Mouse (Mus musculus): Measurements from ENCODE around the gene Spryd3. TPM values are rescaled to one million over a fixed set of nuclear protein-coding genes. Genes with fewer than 3 reads are reported as not detected.

Gene Spryd3
- total RNA-seq, 1 experiment = 34.8 TPM

DNA sequence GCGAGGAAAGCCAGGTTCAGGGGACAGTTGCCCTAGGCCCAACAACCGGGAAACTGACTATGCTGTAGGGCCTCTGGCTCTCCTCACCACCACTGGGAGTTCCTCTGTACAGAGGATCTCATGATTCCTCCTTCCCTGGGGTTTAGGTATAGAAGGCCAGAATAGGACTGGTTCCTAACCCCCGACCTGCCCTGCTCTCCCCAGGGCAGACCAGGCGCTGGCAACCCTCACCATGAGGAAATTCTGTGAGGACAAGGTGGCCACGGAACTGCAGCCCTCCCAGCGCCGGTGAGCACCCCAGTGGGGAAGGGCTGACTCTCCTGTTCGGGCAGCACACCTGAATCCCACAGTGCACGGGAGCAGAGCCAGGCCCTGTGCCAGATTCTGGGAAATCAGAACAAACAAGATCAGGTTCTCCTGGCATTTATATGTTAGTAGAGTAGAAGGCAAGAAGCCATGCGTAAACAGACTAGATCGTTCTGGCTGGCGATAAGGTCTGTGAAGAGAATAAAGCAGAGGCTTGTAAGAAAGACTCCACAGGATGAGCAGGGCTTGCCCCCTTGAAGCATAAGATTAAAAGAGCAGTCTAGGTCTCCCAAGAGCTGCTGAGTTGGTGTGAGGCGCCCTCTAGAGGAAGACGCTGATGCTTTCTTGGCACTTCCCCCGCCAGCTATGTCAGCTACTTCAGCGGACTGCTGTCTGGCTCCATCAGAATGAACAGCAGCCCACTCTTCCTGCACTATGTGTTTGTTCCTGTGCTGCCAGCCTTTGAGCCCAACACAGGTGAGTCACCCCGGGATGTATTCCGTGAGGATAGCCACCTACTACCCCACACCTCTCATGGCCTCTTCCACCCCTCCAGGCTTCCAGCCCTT lies 27.1 kb downstream of the Spryd3 start:
- peak; percentile 78 for DNase-seq (ENCODE audit: low read depth, low spot score)
- H3K9me3 ChIP-seq (ENCODE audit: control insufficient read depth, insufficient read depth, low read depth, low read length) = no peaks in the 10 kb centered on the region
- H3K27ac ChIP-seq (ENCODE audit: insufficient read depth, low read depth, low read length, poor library complexity, severe bottlenecking) = no peak overlapping the region
- no peaks in the 10 kb centered on the region for H3K36me3 ChIP-seq (ENCODE audit: control insufficient read depth, insufficient read depth, low read length, poor library complexity, severe bottlenecking)
- no peak overlapping the region for H3K9ac ChIP-seq (ENCODE audit: insufficient read depth, low read depth, low read length, poor library complexity, severe bottlenecking)
- in situ Hi-C loops (cut with MboI; ENCODE audit: low sequenced_read_pairs in 2 of 2, unreplicated experiment in 2 of 2) = no loop called here
- H3K4me3 ChIP-seq (ENCODE audit: insufficient read depth in 1 of 2, low read depth in 1 of 2, low read length in 2 of 2, poor library complexity in 1 of 2, severe bottlenecking in 1 of 2) = no peak overlapping the region
- no peak for TF ChIP-seq ZNF384 (IDR thresholded peaks at IDR 0.05; ENCODE audit: low read depth, low read length)
- 0 out of 2 replicates have a peak, but pooled peaks have one; percentile 27 for TF ChIP-seq MAFK (IDR thresholded peaks at IDR 0.05; ENCODE audit: insufficient read depth, low read depth, low read length)
- TF ChIP-seq CHD2 (IDR thresholded peaks at IDR 0.05; ENCODE audit: low read depth, low read length) = no peak
- TF ChIP-seq HCFC1 (IDR thresholded peaks at IDR 0.05; ENCODE audit: borderline replicate concordance, insufficient read depth, low read length) = no peak
- no peak for TF ChIP-seq ZC3H11A (IDR thresholded peaks at IDR 0.05; ENCODE audit: borderline replicate concordance, low read depth, low read length)
- H3K4me1 ChIP-seq (ENCODE audit: control insufficient read depth in 2 of 2, insufficient read depth in 2 of 2, low read length in 2 of 2, poor library complexity in 1 of 2) = peaks cover 5 to 11% of the 10 kb centered on the region in 2 experiments; a peak in 3 of 4 replicates

DNA sequence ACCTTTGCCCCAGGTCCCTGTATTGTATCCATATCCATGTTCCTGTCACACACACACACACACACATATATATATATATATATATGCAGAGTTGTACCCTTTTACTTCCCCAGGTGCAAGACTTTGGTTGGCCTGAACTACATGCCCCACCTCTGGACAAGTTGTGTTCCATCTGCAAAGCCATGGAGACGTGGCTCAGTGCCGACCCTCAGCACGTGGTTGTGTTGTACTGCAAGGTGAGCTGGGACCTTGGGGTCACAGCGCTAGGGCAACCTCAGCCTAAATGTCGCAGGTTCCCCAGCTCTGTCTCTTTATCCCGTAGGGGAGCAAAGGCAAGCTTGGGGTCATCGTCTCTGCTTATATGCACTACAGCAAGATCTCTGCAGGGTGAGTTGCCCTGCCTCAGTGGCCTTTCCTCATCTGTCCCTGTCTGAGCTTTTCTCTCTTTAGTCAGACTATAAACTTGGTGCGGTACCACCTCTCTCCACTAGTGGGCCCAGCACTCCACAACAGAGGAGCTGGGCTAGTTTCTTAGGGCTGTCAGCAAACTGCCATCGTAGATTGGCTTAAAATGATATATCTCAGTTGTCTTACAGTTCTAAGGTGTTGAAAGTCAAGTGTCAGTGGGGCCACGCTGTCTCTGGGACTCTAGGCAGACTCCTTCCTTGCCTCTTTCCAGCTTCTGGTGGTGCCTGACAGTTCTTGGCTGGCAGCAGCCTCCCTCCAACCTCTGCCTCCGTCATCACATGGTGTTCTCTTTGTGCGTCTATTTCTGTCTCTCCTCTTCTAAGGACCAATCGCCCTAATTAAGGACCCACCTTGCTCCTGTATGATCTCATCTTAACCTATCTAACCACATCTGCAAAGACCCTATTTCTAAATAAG lies 28.1 kb downstream of the Spryd3 start:
- H3K9me3 ChIP-seq (ENCODE audit: control insufficient read depth, insufficient read depth, low read depth, low read length) = no peaks in the 10 kb centered on the region
- TF ChIP-seq ZNF384 (IDR thresholded peaks at IDR 0.05; ENCODE audit: low read depth, low read length) = no peak
- no peak for TF ChIP-seq HCFC1 (IDR thresholded peaks at IDR 0.05; ENCODE audit: borderline replicate concordance, insufficient read depth, low read length)
- TF ChIP-seq CHD2 (IDR thresholded peaks at IDR 0.05; ENCODE audit: low read depth, low read length) = no peak
- no peak for TF ChIP-seq ZC3H11A (IDR thresholded peaks at IDR 0.05; ENCODE audit: borderline replicate concordance, low read depth, low read length)
- TF ChIP-seq MAFK (IDR thresholded peaks at IDR 0.05; ENCODE audit: insufficient read depth, low read depth, low read length) = no peak
- in situ Hi-C loops (cut with MboI; ENCODE audit: low sequenced_read_pairs in 2 of 2, unreplicated experiment in 2 of 2) = no loop called here
- H3K4me3 ChIP-seq (ENCODE audit: insufficient read depth in 1 of 2, low read depth in 1 of 2, low read length in 2 of 2, poor library complexity in 1 of 2, severe bottlenecking in 1 of 2) = peak overlapping the region in 1 of 2 experiments; percentile 82; a peak in 1 of 4 replicates
- H3K4me1 ChIP-seq (ENCODE audit: control insufficient read depth in 2 of 2, insufficient read depth in 2 of 2, low read length in 2 of 2, poor library complexity in 1 of 2) = peaks cover 5 to 18% of the 10 kb centered on the region in 2 experiments; a peak in 3 of 4 replicates
- H3K36me3 ChIP-seq (ENCODE audit: control insufficient read depth, insufficient read depth, low read length, poor library complexity, severe bottlenecking) = no peaks in the 10 kb centered on the region
- no peak overlapping the region for H3K27ac ChIP-seq (ENCODE audit: insufficient read depth, low read depth, low read length, poor library complexity, severe bottlenecking)
- H3K9ac ChIP-seq (ENCODE audit: insufficient read depth, low read depth, low read length, poor library complexity, severe bottlenecking) = no peak overlapping the region
- DNase-seq (ENCODE audit: low read depth, low spot score) = peak; percentile 71

DNA sequence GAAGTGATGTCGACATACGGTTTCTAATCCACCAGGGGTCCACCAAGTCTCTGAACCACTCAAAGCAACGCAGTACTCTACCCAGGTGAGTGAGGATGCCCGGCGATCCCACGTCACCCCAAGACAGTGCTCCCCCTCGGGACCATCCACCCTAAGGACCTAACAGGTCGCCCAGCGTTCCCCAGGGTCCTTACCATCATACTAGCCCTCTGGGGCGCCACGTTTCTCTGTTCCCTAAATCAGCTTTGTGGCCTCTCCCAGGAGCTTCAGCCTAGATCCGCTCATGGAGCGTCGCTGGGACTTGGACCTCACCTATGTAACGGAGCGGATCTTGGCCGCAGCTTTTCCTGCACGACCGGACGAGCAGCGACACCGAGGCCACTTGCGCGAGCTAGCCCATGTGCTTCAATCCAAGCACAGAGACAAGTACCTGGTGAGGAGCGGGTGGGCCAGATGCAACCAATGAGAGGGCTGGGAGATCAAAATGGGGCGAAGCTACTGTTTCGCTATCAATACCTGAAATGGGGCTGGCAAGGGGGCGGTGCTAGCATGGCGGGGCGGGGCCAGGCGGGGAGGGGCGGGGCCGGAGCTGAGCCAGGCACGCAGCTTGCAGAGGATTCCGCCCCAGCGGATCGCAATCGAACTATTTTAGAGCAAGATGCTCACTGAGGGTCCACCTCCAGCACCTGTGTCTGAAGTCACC lies 29.1 kb downstream of the Spryd3 start:
- no peak for DNase-seq (ENCODE audit: low read depth, low spot score)
- H3K4me3 ChIP-seq (ENCODE audit: insufficient read depth in 1 of 2, low read depth in 1 of 2, low read length in 2 of 2, poor library complexity in 1 of 2, severe bottlenecking in 1 of 2) = peak overlapping the region; percentile 62 to 82
- no peak for TF ChIP-seq HCFC1 (IDR thresholded peaks at IDR 0.05; ENCODE audit: borderline replicate concordance, insufficient read depth, low read length)
- no peak for TF ChIP-seq MAFK (IDR thresholded peaks at IDR 0.05; ENCODE audit: insufficient read depth, low read depth, low read length)
- no peak for TF ChIP-seq CHD2 (IDR thresholded peaks at IDR 0.05; ENCODE audit: low read depth, low read length)
- no peak for TF ChIP-seq ZNF384 (IDR thresholded peaks at IDR 0.05; ENCODE audit: low read depth, low read length)
- H3K4me1 ChIP-seq (ENCODE audit: control insufficient read depth in 2 of 2, insufficient read depth in 2 of 2, low read length in 2 of 2, poor library complexity in 1 of 2) = peaks cover 8 to 28% of the 10 kb centered on the region in 2 experiments; a peak in 3 of 4 replicates
- peak overlapping the region; percentile 29 for H3K9ac ChIP-seq (ENCODE audit: insufficient read depth, low read depth, low read length, poor library complexity, severe bottlenecking)
- no peak overlapping the region for H3K27ac ChIP-seq (ENCODE audit: insufficient read depth, low read depth, low read length, poor library complexity, severe bottlenecking)
- in situ Hi-C loops (cut with MboI; ENCODE audit: low sequenced_read_pairs in 2 of 2, unreplicated experiment in 2 of 2) = no loop called here
- no peaks in the 10 kb centered on the region for H3K36me3 ChIP-seq (ENCODE audit: control insufficient read depth, insufficient read depth, low read length, poor library complexity, severe bottlenecking)
- H3K9me3 ChIP-seq (ENCODE audit: control insufficient read depth, insufficient read depth, low read depth, low read length) = no peaks in the 10 kb centered on the region

Data from ES-E14 (cell line).